Mouse (Mus musculus) heart, adult 18-20 months (tissue): ENCODE measurements at regions not wholly inside any gene's neighbourhood (a gene's known extent, or its start where the extent isn't known, plus 50 kb on each side); places are given as distances from the start of the nearest gene placed in this dataset.
"Not testable (repeated sequence)": the region's sequence is repeated elsewhere in the genome, so short reads cannot be mapped to it uniquely, and the experiment has no call there.

Experiments
- DNase-seq, 2 experiments: peaks; one replicate each; pipeline ENCODE4 v3.0.0; 2021 to 2022; ENCODE audit warnings: mixed read lengths in 1 of 2

DNA sequence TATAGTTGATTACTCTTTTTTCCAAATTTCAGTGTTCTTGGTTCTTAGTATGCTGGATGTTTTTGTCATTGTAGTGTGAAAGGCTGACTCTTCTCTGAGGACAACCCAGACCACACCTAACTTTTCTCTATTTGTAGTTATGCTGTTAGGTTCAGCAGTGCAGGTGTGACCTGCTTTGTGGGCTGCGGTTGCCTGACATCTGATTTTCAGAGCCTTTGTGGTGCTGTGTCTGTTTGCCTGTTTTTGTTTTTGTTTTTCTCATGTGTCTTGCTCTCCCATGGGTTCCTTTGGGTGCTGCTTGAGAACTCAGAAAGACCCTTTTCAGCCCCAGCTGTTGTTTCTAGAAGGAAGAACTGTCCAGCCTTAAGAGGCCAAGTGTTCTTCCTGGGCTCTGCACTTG is 52.0 kb upstream of the Trpm1 start:
- DNase-seq, result no peak

DNA sequence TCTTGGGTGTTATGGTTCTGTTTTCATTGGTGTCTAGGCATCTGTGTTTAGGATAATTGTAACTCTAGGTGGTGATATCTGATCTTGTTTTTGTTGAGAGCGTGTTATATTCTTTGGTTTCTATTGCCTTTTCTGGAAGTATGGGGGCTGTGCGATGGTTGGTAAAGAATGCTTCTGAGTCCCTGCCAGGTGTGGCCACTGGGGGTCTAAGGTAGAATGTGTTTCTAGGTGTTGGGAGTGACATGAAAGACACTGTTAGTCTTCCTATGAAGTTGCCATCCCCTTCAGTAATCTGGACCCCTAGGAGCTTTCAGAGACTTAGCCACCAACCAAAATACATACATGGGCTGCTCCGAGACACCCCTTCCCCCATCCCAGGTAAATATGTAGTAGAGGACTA is 54.0 kb upstream of the Trpm1 start:
- no peak for DNase-seq

DNA sequence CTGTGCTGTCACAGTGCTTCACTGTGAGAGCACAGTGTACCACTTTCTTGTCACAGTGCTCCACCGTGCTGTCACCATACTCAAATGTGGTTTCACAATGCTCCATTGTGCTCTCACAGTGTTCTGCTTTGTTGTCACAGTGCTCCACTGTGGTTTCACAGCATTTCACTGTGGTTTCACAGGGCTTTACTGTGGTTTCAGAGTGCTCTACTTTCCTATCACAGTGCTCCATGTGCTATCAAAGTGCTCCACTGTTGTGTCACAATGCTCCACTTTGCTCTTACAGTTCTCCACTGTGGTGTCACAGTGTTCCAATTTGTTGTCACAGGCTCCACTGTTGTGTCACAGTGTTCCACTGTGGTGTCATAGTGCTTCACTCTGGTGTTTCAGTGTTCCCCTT is 63.6 kb upstream of the Trpm1 start:
- DNase-seq, result no peak

DNA sequence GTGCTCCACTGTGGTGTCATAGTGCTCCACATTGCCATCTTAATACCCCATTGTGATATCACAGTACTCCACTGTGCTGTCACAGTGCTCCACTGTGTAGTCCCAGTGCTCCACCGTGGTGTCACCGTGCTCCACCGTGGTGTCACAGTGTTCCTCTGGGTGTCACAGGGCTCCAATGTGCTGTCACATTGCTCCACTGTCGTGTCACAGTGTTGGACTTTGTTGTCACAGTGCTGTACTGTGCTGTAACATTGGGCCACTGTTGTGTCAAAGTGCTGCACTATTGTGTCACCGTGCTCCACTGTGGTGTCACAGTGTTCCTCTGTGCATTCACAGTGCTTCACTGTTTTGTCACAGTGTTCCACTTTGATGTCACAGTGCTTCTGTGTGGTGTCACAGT is 64.6 kb upstream of the Trpm1 start:
- no peak for DNase-seq

DNA sequence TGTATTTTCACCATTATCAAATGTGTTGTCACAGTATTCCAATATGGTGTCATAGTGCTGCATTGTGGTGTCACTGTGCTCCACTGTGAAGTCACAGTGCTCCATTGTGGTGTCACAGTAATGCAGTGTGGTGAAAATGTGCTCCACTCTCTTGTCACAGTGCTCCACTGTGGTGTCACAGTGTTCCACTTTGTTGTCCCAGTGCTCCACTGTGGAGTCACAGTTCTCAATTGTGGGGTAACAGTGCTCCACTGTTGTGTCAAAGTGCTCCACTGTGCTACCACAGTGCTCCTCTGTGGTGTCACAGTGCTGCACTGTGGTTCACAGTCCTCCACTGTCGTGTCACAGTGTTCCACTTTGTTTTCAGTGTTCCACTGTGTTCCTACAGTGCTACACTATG is 69.7 kb upstream of the Trpm1 start:
- DNase-seq, result not testable (repeated sequence)

DNA sequence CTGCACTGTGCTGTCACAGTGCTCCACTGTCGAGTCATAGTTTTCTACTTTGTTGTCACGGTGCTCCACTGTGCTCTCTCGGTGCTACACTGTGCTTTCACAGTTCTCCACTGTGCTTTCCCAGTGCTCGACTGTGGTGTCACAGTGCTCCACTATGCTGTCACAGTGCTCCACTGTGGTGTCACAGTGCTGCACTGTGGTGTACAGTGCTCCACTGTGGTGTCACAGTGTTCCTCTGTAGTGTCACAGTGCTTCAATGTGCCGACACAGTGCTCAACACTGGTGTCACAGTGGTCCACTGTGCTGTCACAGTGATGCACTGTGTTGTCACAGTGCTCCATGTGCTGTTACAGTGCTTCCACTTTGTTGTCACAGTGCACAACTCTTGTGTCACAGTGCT is 71.0 kb upstream of the Trpm1 start:
- DNase-seq, result no peak

DNA sequence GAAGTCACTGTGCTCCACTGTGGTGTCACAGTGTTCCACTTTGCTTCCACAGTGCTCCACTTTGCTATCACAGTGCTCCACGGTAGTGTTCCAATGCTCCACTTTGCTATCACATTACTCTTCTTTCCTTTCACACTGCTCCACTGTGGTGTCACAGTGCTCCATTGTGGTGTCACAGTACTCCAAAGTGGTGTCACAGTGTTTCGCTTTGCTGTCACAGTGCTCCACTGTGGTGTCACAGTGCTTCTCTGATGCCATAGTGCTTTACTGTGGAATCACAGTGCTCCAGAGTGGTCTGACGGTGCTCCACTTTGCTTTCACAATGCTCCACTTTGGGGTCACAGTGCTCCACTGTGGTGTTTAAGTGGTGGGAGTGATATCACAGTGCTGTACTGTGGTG is 71.4 kb upstream of the Trpm1 start:
- DNase-seq, result no peak

DNA sequence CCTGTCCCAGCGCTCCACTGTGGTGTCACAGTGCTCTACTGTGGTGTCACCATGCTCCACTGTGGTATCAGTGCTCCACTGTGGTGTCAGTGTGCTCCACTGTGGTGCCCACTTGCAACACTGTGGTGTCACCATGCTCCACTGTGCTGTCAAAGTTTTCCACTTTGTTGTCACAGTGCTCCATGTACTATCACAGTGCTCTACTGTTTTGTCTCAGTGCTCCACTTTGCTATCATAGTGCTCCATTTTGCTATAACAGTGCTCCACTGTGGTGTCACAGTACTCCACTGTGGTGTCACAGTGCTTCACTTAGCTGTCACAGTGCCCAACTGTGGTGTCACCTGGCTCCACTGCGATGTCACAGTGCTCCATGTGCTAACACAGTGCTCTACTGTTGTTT is 72.0 kb upstream of the Trpm1 start:
- DNase-seq, result no peak

DNA sequence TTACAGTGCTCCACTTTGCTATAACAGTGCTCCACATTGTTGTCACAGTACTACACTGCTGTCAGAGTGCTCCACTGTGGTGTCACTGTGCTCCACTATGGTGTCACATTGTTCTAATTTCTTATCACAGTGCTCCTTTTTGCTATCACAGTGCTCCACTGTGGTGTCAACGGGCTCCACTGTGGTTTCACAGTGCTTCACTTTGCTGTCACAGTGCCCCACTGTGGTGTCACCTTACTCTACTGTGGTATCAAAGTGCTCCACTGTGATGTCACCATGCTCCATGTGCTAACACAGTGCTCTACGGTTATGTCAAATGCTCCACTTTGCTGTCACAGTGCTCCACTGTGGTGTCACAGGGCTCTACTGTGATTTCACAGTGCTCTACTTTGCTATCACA is 72.6 kb upstream of the Trpm1 start:
- no peak for DNase-seq

DNA sequence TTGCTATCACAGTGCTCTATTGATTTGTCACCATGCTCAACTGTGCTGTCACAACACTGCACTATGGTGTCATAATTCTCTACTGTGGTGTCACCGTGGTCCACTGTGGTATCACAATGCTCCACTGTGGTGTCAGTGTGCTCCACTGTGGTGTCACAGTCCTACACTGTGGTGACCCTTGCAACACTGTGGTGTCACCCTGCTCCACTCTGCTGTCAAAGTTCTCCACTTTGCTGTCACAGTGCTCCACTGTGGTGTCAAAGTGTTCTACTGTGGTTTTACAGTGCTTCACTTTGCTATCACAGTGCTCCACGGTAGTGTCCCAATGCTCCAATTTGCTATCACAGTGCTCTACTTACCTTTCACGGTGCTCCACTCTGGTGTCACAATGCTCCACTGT is 74.3 kb upstream of the Trpm1 start:
- no peak for DNase-seq

DNA sequence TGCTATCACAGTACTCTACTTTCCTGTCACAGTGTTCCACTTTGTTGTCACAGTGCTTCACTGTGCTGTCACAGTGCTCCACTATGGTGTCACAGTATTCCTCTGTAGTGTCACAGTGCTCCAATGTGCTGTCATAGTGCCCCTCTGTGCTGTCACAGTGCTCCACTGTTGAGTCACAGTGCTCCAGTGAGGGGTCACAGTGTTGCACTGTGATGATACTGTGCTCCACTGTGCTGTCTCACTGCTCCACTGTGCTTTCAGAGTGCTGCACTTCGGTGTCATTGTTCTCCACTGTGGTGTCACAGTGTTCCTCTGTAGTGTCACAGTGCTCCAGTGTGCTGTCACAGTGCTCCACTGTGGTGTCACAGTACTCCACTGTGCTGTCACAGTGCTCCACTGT is 75.0 kb upstream of the Trpm1 start:
- no peak for DNase-seq

DNA sequence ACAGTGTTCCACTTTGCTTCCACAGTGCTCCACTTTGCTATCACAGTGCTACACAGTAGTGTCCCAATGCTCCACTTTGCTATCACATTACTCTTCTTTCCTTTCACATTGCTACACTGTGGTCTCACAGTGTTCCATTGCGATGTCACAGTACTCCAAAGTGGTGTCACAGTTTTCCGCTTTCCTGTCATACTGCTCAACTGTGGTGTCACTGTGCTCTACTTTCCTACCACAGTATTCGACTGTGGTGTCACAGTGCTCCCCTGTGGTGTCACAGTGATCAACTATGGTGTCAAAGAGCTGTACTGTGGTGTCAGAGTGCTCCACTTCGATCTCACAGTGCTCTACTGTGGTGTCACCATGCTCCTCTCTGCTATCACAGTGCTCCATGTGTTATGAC is 76.1 kb upstream of the Trpm1 start:
- peak; percentile 49 to 55 for DNase-seq

DNA sequence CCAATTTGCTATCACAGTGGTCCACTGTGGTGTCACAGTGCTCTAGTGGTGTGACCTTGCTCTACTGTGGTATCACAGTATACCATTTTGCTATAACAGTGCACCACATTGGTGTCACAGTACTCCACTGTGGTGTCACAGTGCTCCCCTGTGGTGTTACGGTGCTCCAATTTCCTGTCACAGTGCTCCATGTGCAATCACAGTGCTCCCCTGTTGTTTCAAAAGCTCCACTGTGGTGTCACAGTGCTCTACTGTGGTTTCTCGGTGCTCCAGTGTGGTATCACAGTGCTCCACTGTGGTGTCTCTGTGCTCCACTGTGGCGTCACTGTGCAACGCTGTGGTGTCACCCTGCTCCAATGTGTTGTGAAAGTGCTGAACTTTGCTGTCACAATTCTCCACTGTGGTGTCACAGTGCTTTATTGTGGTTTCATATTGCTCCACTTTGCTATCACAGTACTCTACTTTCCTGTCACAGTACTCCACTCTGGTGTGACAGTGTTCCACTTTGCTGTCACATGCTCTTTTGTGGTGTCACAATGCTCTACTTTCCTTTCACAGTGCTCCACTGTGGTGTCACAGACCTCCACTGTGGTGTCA is 76.8 kb upstream of the Trpm1 start:
- DNase-seq, result no peak

DNA sequence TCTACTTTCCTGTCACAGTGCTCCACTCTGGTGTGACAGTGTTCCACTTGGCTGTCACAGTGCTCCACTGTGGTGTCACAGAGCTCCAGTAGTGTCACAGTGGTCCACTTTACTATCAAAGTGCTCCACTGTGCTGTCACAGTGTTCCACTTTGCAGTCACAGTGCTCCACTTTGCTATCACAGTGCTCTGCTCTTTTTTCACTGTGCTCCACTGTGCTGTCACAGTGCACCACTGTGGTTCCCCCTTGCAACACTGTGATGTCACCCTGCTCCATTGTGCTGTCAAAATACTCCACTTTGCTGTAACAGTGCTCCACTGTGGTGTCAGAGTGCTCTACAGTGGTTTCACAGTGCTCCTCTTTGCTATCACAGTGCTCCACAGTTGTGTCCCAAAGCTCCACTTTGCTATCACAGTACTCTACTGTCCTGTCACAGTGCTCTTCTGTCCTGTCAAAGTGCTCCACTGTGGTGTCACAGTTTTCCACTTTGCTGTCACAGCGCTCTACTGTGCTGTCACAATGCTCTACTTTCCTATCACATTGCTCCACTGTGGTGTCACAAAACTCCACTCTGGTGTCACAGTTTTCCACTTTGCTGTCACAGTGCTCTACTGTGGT is 77.8 kb upstream of the Trpm1 start:
- DNase-seq, result no peak

DNA sequence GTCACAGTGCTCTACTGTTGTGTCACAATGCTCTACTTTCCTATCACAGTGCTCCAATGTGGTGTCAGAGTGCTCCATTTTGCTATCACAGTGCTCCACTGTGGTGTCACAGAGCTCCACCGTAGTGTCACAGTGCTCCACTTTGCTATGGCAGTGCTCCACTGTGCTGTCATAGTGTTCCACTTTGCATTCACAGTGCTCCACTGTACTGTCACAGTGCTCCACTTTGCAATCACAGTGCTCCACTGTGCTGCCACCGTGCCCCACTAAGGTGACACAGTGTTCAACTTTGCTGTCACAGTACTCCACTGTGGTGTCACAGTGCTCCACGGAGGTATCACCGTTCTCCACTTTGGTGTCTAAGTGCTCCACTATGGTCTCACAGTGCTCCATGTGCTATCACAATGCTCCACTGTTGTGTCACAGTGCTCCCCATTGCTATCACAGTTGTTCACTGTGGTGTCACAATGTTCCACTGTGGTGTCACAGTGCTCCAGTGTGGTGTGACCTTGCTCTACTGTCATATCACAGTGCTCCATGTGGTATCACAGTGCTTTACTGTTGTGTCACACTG is 78.9 kb upstream of the Trpm1 start:
- DNase-seq, result no peak

DNA sequence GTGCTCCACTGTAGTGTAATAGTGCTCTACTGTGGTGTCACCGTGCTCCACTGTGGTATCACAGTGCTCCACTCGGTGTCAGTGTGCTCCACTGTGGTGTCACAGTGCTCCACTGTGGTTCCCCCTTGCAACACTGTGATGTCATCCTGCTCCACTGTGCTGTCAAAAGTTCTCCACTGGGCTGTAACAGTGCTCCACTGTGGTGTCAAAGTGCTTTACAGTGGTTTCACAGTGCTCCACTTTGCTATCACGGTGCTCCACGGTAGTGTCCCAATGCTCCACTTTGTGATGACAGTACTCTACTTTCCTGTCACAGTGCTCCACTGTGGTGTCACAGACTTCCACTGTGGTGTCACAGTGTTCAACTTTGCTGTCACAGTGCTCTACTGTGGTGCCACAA is 79.4 kb upstream of the Trpm1 start:
- DNase-seq, result peak in 1 of 2 experiments; percentile 0

DNA sequence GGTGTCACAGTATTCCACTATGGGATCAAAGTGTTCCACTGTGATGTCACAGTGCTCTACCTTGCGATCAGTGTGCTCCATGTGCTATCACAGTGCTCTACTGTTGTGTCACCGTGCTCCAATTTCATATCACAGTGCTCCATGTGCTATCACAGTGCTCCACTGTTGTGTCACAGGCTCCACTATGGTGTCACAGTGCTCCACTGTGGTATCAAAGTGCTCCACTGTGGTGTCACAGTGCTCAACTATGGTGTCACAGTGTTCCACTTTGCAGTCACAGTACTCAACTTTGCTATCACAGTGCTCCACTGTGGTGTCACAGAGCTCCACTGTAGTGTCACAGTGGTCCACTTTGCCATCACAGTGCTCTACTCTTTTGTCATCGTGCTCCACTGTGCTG is 79.9 kb upstream of the Trpm1 start:
- peak in 1 of 2 experiments; percentile 0 for DNase-seq

DNA sequence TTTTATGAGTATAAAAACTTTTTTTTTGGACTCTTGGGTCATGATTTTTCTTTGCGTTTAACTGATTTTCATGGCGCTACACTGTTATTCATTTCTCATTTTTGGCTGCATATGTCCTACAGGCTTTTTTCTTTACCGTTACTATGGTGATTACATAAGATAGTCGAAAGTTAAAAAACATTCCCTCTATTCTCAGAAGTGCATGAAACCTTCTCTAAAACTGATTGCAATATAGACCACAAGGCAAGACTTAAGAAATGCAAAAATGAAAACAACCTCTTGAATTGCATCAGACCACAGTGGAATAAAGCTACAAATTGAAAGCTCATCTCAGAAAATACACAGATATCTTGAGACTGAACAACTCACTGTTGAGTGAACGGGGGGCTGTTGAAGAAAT is 82.7 kb upstream of the Trpm1 start:
- DNase-seq, result no peak

DNA sequence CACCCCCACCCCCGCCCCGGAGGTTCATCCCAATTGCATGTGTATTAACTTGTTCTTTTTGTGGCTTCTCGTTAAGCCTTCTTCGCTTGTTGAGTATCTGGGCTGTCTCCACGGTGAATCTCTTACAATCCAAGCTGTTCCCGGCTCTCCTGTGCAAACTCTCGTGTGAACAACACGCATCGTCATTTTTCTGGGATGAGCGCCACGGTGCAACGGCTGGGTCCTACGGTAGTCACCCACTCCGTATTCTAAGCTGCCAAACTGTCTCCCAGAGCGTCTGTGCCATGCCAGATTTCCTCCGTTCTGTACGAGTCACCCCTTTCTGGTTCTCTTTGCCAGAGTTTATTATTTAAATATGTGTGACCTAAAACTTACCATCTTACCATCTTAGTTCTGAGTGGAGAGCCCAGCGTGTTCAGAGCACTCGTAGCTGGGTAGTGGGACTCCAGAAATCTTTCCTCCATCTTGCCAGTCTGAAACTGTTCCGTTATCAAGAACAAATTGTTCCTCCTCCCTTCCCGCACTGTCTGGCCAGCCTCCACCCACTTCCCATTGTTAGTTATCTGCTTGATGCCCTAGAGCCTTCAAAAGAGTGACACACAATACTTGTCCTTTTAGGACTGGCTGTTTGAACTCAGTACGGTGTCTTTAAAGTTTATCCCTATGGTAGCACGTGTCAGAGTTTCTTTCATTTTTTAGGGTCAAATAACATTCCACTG is 87.9 kb upstream of the Trpm1 start:
- peak; percentile 38 to 40 for DNase-seq

DNA sequence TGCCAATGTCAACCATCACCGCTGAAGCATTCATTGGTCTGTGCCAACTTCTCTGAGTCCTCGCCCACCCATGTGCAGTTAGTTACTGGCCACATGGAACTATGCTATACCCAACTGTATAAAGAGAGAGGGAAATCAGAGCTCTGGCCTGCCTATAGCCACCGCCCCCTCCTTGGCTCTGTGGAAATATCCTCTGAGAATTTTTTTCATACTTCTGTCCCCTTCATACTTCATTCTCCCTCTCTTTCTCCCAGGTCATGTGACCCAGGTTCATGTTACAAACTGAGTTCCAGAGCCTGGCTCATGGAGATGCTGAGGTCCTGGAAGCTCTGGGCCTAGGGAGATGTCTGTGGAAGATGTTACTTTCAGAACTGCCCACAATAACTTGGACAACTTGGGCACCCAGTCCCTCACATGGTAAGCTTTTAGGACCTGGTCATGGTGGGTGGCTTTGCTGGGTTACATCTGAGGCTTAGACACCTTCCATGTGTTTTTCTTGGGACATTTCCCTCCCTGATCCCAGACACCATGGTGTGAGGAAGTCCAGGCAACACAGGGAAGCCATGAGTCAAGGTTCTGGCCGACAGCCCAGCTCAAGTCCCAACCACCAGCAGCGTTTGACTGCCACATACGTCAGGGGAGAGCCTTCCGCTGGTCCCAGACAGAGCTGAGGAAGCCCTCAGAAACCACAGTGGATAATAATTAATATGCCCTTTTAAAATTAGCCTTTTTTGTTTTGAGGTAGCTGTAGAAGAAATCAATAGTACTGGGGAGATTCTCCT is 89.0 kb upstream of the Trpm1 start:
- peak; percentile 77 to 90 for DNase-seq

DNA sequence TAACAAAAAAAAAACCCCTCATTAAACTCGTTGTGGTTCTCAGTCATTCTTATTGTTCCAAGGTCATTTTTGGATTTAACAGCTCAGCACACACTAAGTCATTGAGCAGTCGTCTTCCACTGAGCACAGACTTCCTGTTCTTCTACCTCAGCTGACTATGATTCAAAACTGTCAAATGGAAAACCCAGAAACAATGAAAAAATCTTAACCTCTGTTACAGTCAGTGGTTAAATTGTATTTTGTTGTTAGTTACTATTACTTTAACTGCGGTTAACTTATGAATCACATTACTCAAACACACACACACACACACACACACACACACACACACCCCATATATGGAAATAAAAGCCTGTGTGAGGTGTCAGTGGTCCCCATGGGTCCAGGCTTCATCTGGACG is 92.5 kb upstream of the Trpm1 start:
- no peak for DNase-seq

DNA sequence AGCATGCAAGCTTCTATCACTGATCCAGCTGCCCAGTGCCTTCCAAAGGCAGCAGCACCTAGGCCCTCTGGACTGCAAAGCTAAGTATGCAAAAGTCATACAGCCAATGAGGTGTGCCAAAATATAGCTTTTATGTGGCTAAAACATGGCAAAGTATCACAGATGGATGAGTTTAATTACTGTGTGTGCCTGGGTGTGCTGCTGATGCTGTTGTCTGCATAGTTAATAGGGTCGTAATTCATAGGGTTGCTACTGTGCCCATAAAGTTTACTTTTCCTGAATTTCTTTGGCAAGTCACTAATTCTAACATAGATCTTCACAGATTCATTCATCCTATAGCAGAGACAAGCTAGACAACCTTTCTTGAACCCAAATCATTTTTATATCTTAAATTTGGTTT is 93.1 kb upstream of the Trpm1 start:
- no peak for DNase-seq

DNA sequence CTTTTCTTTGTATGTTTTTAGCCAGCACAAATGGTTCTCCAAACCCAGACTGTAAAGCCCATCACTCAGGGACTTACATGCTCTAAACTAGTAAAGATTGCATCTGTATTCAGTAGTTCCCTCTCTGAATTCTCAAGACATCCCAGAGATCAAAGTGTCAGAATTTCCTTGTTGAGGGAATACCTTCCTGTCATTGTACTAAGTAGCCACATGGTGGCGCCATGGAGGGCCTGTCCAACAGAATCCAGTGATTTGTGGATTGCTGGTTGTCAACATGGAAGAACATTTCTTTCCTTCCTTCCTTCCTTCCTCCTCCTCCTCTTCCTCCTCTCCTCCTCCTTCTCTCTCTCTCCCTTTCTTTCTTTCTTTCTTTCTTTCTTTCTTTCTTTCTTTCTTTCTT is 93.6 kb upstream of the Trpm1 start:
- no peak for DNase-seq
